Mouse (Mus musculus): ENCODE results near the gene Kdm1b. TPM values are rescaled to one million over a fixed set of nuclear protein-coding genes. Genes with fewer than 3 reads are reported as not detected.

Kdm1b gene
- polyA plus RNA-seq, 1 experiment from 2014 or later: 4.8 TPM

DNA sequence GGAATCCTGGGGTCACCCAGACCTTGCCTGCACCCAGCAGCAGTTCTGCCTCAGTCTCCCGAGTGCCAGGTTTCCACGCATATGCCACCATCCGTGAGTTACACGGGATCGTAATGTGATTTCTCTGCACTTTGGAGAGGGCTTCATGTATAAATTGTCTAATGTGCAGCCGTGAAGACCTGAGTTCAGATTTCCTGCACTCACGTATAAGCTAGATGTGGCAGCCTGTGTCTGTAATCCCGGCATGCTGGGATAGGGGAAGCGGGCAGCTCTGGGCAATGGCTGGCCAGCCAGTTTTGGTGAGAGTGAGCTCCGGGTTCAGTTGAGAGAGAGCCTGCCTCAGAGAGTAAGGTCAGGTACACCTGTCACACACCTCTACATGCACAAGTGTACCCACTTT is 23.2 kb downstream of the Kdm1b start:
- Histone ChIP-seq H3K4me2 (no peak overlapping the region), H3K9ac (no peak overlapping the region), H3K36me3 (peaks cover 24% of the 10 kb centered on the region), H3K27ac (no peak overlapping the region), H3K4me1 (no peaks in the 10 kb centered on the region), H3K4me3 (no peak overlapping the region), H3K9me3 (replicated peaks) (no peaks in the 10 kb centered on the region), H3K27me3 (replicated peaks) (no peaks in the 10 kb centered on the region)
- 81% methylated on average over 10 of the region's 10 CpGs for WGBS (ENCODE audit: insufficient replicate concordance)
- ATAC-seq: no peak

GRCm38 (mm10) chr13:47067001-47067400 is 23.7 kb downstream of the Kdm1b start:
- Histone ChIP-seq H3K27ac (no peak overlapping the region), H3K9me3 (replicated peaks) (no peaks in the 10 kb centered on the region), H3K4me2 (no peak overlapping the region), H3K27me3 (replicated peaks) (no peaks in the 10 kb centered on the region), H3K9ac (no peak overlapping the region), H3K36me3 (peaks cover 26% of the 10 kb centered on the region), H3K4me3 (no peak overlapping the region), H3K4me1 (no peaks in the 10 kb centered on the region)
- WGBS (ENCODE audit: insufficient replicate concordance): 78% methylated on average over 6 of the region's 6 CpGs
- no peak for ATAC-seq

DNA sequence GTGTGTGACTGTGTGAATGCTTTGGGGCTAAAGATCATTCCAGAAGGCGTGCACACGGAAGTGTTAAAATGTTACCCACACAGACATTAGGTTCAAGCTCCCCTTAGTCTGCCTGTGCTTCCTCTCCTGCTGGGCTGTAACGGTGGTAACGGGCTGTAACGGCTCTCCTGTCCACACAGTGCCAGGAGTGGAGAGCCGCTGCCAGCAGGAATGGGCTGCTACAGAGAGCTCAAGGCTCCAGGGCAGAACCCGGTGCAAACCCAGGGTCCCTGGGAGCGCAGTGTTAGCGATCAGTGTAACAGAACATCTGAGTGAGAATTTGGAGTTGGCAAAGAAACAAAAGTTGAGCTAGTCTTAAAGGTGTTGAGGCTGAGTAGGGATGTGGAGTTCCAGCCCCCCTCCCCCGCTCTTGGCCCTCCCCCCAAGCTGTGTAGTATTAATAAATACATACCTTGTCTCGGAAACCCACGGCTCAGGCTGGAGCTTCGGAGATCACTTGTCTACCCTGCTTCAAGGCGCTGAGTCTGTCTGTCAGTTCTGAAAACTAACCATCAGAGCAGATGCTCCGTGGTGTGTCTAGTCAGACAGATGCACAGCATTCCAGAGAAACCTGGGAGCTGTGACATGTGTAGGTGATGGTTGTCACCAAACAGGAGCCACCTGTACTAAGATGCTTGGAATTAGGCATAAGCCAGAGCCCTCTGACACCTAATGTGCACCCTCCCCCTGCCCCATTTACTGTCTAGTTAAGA is 27.2 kb downstream of the Kdm1b start:
- Histone ChIP-seq H3K4me2 (no peak overlapping the region), H3K4me3 (no peak overlapping the region), H3K9ac (no peak overlapping the region), H3K36me3 (peaks cover 22% of the 10 kb centered on the region), H3K4me1 (no peaks in the 10 kb centered on the region), H3K27ac (no peak overlapping the region), H3K27me3 (replicated peaks) (no peaks in the 10 kb centered on the region), H3K9me3 (replicated peaks) (no peaks in the 10 kb centered on the region)
- no peak for ATAC-seq
- 80% methylated on average over 15 of the region's 15 CpGs for WGBS (ENCODE audit: insufficient replicate concordance)

DNA sequence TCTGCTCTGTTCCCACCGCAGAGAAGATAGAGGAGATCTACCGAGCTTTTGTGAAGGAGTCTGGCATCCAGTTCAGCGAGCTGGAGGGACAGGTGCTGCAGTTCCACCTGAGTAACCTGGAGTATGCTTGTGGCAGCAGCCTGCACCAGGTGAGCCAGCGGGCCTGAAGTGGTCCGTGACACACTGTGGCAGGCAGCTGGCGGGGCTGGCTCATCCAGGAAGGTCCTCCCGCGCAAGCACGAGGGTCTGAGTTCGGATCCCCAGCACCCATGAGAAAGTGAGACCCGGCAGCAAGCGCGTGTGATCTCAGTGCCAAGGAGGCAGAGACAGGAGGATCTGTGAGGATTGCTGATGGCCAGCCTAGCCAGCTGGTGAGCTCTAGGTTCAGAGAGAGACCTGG is 28.6 kb downstream of the Kdm1b start:
- no peaks in the 10 kb centered on the region for H3K4me1 ChIP-seq
- WGBS (ENCODE audit: insufficient replicate concordance): 85% methylated on average over 13 of the region's 13 CpGs

DNA sequence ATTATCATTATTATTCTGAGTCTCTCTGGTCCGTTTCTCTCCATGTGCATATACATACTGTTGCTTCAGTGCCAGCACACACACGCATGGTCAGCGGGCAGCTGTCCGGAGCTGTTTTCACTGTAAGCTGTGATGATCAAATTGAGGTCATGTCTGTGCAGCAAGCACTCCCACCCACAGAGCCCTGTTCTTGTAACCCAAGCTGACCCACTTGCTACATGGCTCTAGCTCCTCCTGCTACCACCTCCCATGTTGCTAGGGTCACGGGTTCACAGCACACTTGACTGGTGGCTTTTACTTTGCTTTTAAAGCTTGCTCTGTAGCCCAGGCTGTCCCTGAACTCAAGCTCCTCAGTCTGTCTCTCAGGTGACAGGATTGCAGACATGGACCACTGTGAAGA is 29.2 kb downstream of the Kdm1b start:
- H3K4me3 ChIP-seq: no peak overlapping the region
- no peak for ATAC-seq
- H3K36me3 ChIP-seq: peaks cover 16% of the 10 kb centered on the region
- no peak overlapping the region for H3K27ac ChIP-seq
- no peak overlapping the region for H3K4me2 ChIP-seq
- no peaks in the 10 kb centered on the region for H3K27me3 ChIP-seq (replicated peaks)
- WGBS (ENCODE audit: insufficient replicate concordance): 84% methylated on average over 5 of the region's 5 CpGs
- H3K9ac ChIP-seq: no peak overlapping the region
- H3K9me3 ChIP-seq (replicated peaks): no peaks in the 10 kb centered on the region
- no peaks in the 10 kb centered on the region for H3K4me1 ChIP-seq

More for the DNA sequence above, 28.6 kb downstream of the Kdm1b start:
- no peak overlapping the region for H3K9ac ChIP-seq
- H3K27me3 ChIP-seq (replicated peaks): no peaks in the 10 kb centered on the region
- no peak for ATAC-seq
- H3K36me3 ChIP-seq: peaks cover 22% of the 10 kb centered on the region
- no peaks in the 10 kb centered on the region for H3K9me3 ChIP-seq (replicated peaks)
- no peak overlapping the region for H3K27ac ChIP-seq
- H3K4me3 ChIP-seq: no peak overlapping the region
- H3K4me2 ChIP-seq: no peak overlapping the region

DNA sequence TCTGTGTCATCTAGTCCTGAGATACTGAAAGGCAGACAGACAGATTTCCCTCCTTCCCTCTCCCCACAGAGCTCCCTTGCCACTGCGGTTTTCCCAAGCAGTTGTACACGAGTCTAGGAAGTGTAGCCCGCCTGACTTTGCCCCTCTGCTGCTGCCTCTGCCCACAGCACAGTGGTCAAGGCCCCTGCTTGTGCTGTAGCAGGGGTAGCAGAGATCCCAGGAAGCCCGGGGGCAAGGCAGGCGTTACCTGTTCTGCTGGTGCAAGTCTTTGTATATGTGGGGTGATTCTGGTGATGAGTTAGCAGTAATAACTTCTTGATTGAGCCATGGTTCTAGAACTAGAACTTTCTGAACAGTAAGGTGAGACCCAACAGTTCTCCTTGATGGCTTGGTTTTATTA is 32.9 kb downstream of the Kdm1b start:
- no peaks in the 10 kb centered on the region for H3K4me1 ChIP-seq
- H3K27ac ChIP-seq: no peak overlapping the region
- H3K4me2 ChIP-seq: no peak overlapping the region
- peaks cover 21% of the 10 kb centered on the region for H3K36me3 ChIP-seq
- no peaks in the 10 kb centered on the region for H3K27me3 ChIP-seq (replicated peaks)
- no peak overlapping the region for H3K4me3 ChIP-seq
- H3K9ac ChIP-seq: no peak overlapping the region
- 65% methylated on average over 5 of the region's 5 CpGs for WGBS (ENCODE audit: insufficient replicate concordance)
- no peaks in the 10 kb centered on the region; the same call in 1 of the 2 replicates for H3K9me3 ChIP-seq (replicated peaks)
- ATAC-seq: no peak

- Histone ChIP-seq H3K4me3 (no peak overlapping the region), H3K27ac (no peak overlapping the region), H3K36me3 (peaks cover 23% of the 10 kb centered on the region), H3K27me3 (replicated peaks) (no peaks in the 10 kb centered on the region), H3K9me3 (replicated peaks) (no peaks in the 10 kb centered on the region; the same call in 1 of the 2 replicates), H3K4me1 (no peaks in the 10 kb centered on the region), H3K9ac (no peak overlapping the region), H3K4me2 (no peak overlapping the region)
- ATAC-seq: no peak
Observed at GRCm38 (mm10) chr13:47077367-47077766, 34.1 kb downstream of the Kdm1b start.

DNA sequence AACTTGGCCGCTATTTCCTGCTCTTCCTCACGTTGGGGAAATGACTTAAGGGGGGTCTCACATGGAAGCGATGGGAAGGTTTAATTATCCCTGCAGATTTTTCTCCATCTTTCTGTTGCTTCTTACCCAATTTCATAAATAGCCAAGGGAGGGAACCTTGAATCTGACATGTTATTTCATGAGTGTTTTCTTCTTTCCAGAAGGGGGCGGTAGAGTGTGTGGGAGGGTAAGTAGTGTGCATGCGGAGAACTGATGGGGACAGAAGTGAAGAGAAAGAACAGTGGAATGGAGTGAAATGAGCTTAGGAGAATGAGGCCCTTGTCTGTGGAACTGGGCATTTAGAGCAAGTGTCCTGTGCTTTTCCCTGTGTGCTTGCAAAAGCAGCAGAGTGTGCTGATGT is 35.5 kb downstream of the Kdm1b start:
- no peaks in the 10 kb centered on the region for H3K4me1 ChIP-seq
- no peak overlapping the region for H3K4me3 ChIP-seq
- H3K27me3 ChIP-seq (replicated peaks): no peaks in the 10 kb centered on the region
- H3K9me3 ChIP-seq (replicated peaks): no peaks in the 10 kb centered on the region; the same call in 1 of the 2 replicates
- H3K9ac ChIP-seq: no peak overlapping the region
- H3K27ac ChIP-seq: no peak overlapping the region
- H3K4me2 ChIP-seq: no peak overlapping the region
- 56% methylated on average over 5 of the region's 5 CpGs for WGBS (ENCODE audit: insufficient replicate concordance)
- H3K36me3 ChIP-seq: peaks cover 34% of the 10 kb centered on the region
- ATAC-seq: no peak

GRCm38 (mm10) chr13:47080905-47081505 is 37.7 kb downstream of the Kdm1b start:
- H3K27me3 ChIP-seq (replicated peaks): no peaks in the 10 kb centered on the region
- no peak overlapping the region for H3K9ac ChIP-seq
- H3K4me2 ChIP-seq: no peak overlapping the region
- ATAC-seq: no peak
- no peaks in the 10 kb centered on the region; the same call in 1 of the 2 replicates for H3K9me3 ChIP-seq (replicated peaks)
- H3K27ac ChIP-seq: no peak overlapping the region
- H3K4me1 ChIP-seq: no peaks in the 10 kb centered on the region
- peaks cover 46% of the 10 kb centered on the region for H3K36me3 ChIP-seq
- 76% methylated on average over 4 of the region's 4 CpGs for WGBS (ENCODE audit: insufficient replicate concordance)
- no peak overlapping the region for H3K4me3 ChIP-seq

DNA sequence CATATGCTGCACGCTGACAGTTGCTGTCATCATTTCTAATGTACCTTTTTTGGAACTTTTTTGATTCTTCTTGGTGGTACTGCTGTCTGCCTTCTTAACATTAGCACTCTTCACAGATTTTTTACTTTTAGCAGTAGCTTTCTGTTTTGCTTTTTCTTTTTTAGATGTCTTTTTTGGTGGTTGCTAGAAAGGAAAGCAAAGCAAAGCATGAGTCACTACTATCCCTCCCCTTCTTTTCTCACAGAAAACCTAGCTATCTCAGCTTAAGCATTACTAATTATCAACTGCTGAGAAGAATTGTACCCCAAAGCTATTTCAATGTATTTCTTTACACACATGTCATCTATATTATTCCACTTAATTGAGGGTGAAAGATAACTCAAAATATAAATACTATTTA is 45.1 kb downstream of the Kdm1b start:
- H3K27me3 ChIP-seq (replicated peaks): no peaks in the 10 kb centered on the region
- no peak for ATAC-seq
- no peaks in the 10 kb centered on the region for H3K9me3 ChIP-seq (replicated peaks)
- H3K9ac ChIP-seq: no peak overlapping the region
- H3K4me2 ChIP-seq: no peak overlapping the region
- H3K4me1 ChIP-seq: no peaks in the 10 kb centered on the region
- no peak overlapping the region for H3K27ac ChIP-seq
- H3K36me3 ChIP-seq: peaks cover 93% of the 10 kb centered on the region
- H3K4me3 ChIP-seq: no peak overlapping the region
- WGBS (ENCODE audit: insufficient replicate concordance): 95% methylated on average over 1 of the region's 1 CpGs

- Histone ChIP-seq H3K27ac (no peak overlapping the region), H3K4me2 (no peak overlapping the region), H3K9me3 (replicated peaks) (no peaks in the 10 kb centered on the region), H3K9ac (no peak overlapping the region), H3K4me3 (no peak overlapping the region), H3K4me1 (no peaks in the 10 kb centered on the region), H3K36me3 (peaks cover 95% of the 10 kb centered on the region), H3K27me3 (replicated peaks) (no peaks in the 10 kb centered on the region)
- no peak for ATAC-seq
- 86% methylated on average over 2 of the region's 2 CpGs for WGBS (ENCODE audit: insufficient replicate concordance)
Observed at GRCm38 (mm10) chr13:47089271-47089670, 46.0 kb downstream of the Kdm1b start.

DNA sequence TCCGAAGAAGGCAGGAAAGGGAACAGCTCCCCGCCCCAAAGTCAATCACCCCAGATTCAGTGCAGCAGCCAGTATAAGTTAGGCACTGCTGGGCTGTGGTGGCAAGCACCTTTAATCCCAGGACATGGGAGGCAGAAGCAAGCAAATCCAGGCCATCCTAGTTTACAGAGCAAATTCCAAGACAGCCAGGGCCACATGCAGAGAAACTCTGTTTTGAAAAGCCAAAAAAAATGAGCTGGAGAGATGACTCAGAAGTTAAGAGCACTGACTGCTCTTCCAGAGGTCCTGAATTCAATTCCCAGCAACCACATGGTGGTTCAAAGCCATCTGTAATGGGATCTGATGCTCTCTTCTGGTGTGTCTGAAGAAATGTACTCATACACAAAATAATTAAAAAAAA is 50.5 kb downstream of the Kdm1b start:
- peaks cover 97% of the 10 kb centered on the region for H3K36me3 ChIP-seq
- H3K9ac ChIP-seq: no peak overlapping the region
- H3K27ac ChIP-seq: no peak overlapping the region
- H3K4me3 ChIP-seq: no peak overlapping the region
- 93% methylated on average over 2 of the region's 2 CpGs for WGBS (ENCODE audit: insufficient replicate concordance)
- 0 out of 2 replicates have a peak, but pooled peaks cover 3% of the 10 kb centered on the region for H3K4me1 ChIP-seq
- H3K4me2 ChIP-seq: no peak overlapping the region
- H3K27me3 ChIP-seq (replicated peaks): no peaks in the 10 kb centered on the region
- H3K9me3 ChIP-seq (replicated peaks): no peaks in the 10 kb centered on the region
- no peak for ATAC-seq
